Comparison of ENCODE assay signal across 18 mouse cellular contexts in genomic region chr13:76318635-76319034, GRCm38 (mm10). TPM values are rescaled to one million over a fixed set of nuclear protein-coding genes. Genes with fewer than 3 reads are reported as not detected.
DNase-seq lines count a peak whose midpoint lies in the region; ATAC-seq and TF ChIP-seq lines count a peak whose summit lies in the region.
"Had no signal": no experiment of that assay in that cellular context is flagged by ENCODE, and none has a peak within 500 bp of the region (broad histone marks: within the 10 kb centered on the region; RNA-seq: fewer than 3 reads in every experiment).

No protein-coding gene starts in this region.

- H3K27ac ChIP-seq in intestine, embryonic 16.5 days (ENCODE audit: low read length), result no peak overlapping the region
- no peak overlapping the region for H3K27ac ChIP-seq in intestine, postnatal 0 days (ENCODE audit: low read depth, low read length)
- H3K27ac ChIP-seq: embryonic facial prominence, embryonic 12.5 days; kidney, postnatal 0 days; limb, embryonic 10.5 days; neural tube, embryonic 12.5 days had no signal

- peak; percentile 77 for DNase-seq in brain, embryonic 14.5 days (ENCODE audit: low read depth)
- peak; percentile 44 to 86 for DNase-seq in layer of hippocampus, adult 18-20 months (ENCODE audit: low spot score in 2 of 2)
- peak; percentile 72 for DNase-seq in right cerebral cortex, adult 18-20 months
- no peak for DNase-seq in natural killer cell, adult 2 months (ENCODE audit: low spot score in 2 of 2)
- DNase-seq: cerebellum, postnatal 10 days; midbrain, embryonic 14.5 days; retina, postnatal 1 day had no signal

- no peaks in the 10 kb centered on the region for H3K4me1 ChIP-seq in intestine, embryonic 16.5 days (ENCODE audit: control insufficient read depth, insufficient read depth, low read length)
- H3K4me1 ChIP-seq in intestine, postnatal 0 days (replicated peaks; ENCODE audit: control insufficient read depth, insufficient read depth, low read length), result no peaks in the 10 kb centered on the region
- H3K4me1 ChIP-seq: embryonic facial prominence, embryonic 12.5 days; limb, embryonic 10.5 days; neural tube, embryonic 12.5 days had no signal

- no peak overlapping the region for H3K4me3 ChIP-seq in intestine, embryonic 16.5 days (ENCODE audit: low read length)
- H3K4me3 ChIP-seq in intestine, postnatal 0 days (ENCODE audit: low read depth, low read length), result no peak overlapping the region
- H3K4me3 ChIP-seq: embryonic facial prominence, embryonic 12.5 days; limb, embryonic 10.5 days; neural tube, embryonic 12.5 days had no signal

- H3K27me3 ChIP-seq in intestine, embryonic 16.5 days (replicated peaks; ENCODE audit: control insufficient read depth, insufficient read depth, low read length), result no peaks in the 10 kb centered on the region
- H3K27me3 ChIP-seq in intestine, postnatal 0 days (replicated peaks; ENCODE audit: control insufficient read depth, insufficient read depth, low read length), result no peaks in the 10 kb centered on the region
- H3K27me3 ChIP-seq: embryonic facial prominence, embryonic 12.5 days; neural tube, embryonic 12.5 days had no signal

- no peak for TF ChIP-seq CTCF in intestine, postnatal 0 days (IDR thresholded peaks at IDR 0.05; ENCODE audit: low read depth)
- no peak for TF ChIP-seq CTCF in brain, embryonic 14.5 days (IDR thresholded peaks at IDR 0.05; ENCODE audit: borderline replicate concordance, extremely low read depth, insufficient read depth, insufficient read length)

- peak; percentile 44; the same call in 1 of the 2 replicates for ATAC-seq in intestine, embryonic 16.5 days
- ATAC-seq in intestine, postnatal 0 days, result no peak
- no peak for ATAC-seq in megakaryocyte-erythroid progenitor cell, adult 5-6 weeks (replicated peaks; ENCODE audit: low FRiP score, low TSS enrichment, poor library complexity, severe bottlenecking)

- TF ChIP-seq POLR2A in brain, embryonic 14.5 days (IDR thresholded peaks at IDR 0.05; ENCODE audit: borderline replicate concordance, extremely low read depth, insufficient read depth, insufficient read length, poor library complexity, severe bottlenecking), result no peak

- H3K36me3 ChIP-seq in intestine, embryonic 16.5 days (ENCODE audit: control insufficient read depth, insufficient read depth, low read length), result no peaks in the 10 kb centered on the region
- H3K36me3 ChIP-seq in intestine, postnatal 0 days (ENCODE audit: control insufficient read depth, insufficient read depth), result no peaks in the 10 kb centered on the region
- H3K36me3 ChIP-seq: embryonic facial prominence, embryonic 12.5 days; limb, embryonic 10.5 days; neural tube, embryonic 12.5 days had no signal

- no peaks in the 10 kb centered on the region for H3K9me3 ChIP-seq in intestine, embryonic 16.5 days (ENCODE audit: control insufficient read depth, low read length)
- H3K9me3 ChIP-seq in intestine, postnatal 0 days (ENCODE audit: control insufficient read depth), result no peaks in the 10 kb centered on the region
- H3K9me3 ChIP-seq: embryonic facial prominence, embryonic 12.5 days; limb, embryonic 10.5 days; neural tube, embryonic 12.5 days had no signal

- H3K9ac ChIP-seq in intestine, embryonic 16.5 days (ENCODE audit: low read depth, low read length), result no peak overlapping the region
- no peak overlapping the region for H3K9ac ChIP-seq in intestine, postnatal 0 days (ENCODE audit: low read depth, low read length)
- H3K9ac ChIP-seq: embryonic facial prominence, embryonic 12.5 days; neural tube, embryonic 12.5 days had no signal

- WGBS in intestine, embryonic 16.5 days, result 17% methylated on average over 3 of the region's 3 CpGs
- 30% methylated on average over 3 of the region's 3 CpGs for WGBS in intestine, postnatal 0 days

- no peak overlapping the region for H3K4me2 ChIP-seq in intestine, embryonic 16.5 days (ENCODE audit: low read depth, low read length)
- H3K4me2 ChIP-seq in intestine, postnatal 0 days (replicated peaks; ENCODE audit: low read depth), result no peak overlapping the region
- H3K4me2 ChIP-seq: embryonic facial prominence, embryonic 12.5 days; neural tube, embryonic 12.5 days had no signal

RNA-seq across cellular contexts. Expression of gene Fam81b, which starts 13.8 kb away (rescaled TPM):
- not detected in 2 replicates for polyA plus RNA-seq in intestine, embryonic 16.5 days (2015; fragmentation: Nextera tagmentation; extraction: Ambion mirVana)
- polyA plus RNA-seq in intestine, postnatal 0 days (2015; fragmentation: Nextera tagmentation; extraction: Ambion mirVana), result not detected in 2 replicates
- 0.25 and 0.39 TPM in 2 replicates for polyA plus RNA-seq in brain, embryonic 14.5 days (2012; rRNA removed)
- total RNA-seq in layer of hippocampus, adult 18-20 months (2021), result under 1 TPM in 1 of 2 experiments, not detected in 1; 0.10 TPM
- not detected in 2 replicates for total RNA-seq in megakaryocyte-erythroid progenitor cell, adult 5-6 weeks (2014; fragmentation: Nextera tagmentation)
- total RNA-seq in megakaryocyte-erythroid progenitor cell, adult 5-6 weeks (2017), result not detected in 2 replicates
- total RNA-seq: heart, adult 8-10 months; heart, postnatal 25 days had no signal
- polyA plus RNA-seq: embryonic facial prominence, embryonic 12.5 days; kidney, postnatal 0 days; limb, embryonic 10.5 days; liver, embryonic 16.5 days; neural tube, embryonic 12.5 days; urinary bladder, adult 2 months had no signal

Comparison
In these comparisons a context has a peak if more than half of its experiments do, and no peak if none do; other contexts are left out.
1. DNase-seq: peak in brain, embryonic 14.5 days (single experiment), layer of hippocampus, adult 18-20 months (2 of 2) and right cerebral cortex, adult 18-20 months (single experiment); none in natural killer cell, adult 2 months (0 of 2).